In the genomic region with DNA sequence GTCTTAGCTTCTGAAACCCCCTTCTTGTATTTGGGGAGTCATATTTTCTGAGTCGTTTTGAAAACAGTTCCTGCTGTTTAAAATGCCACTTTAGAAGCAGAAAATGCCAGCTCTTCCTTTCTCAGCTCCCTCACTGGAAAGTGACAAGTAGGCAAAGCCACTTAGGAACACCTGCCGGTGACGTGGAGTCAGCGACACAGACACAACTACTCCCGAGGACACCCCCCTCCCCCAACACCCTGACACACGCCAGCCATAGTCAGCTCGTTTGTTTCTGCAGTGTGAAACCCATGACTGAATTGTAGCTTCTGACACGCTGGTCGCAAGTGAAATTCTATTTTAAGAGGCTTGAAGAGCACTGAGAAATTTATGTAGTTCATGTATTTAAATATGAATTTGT, we compare ENCODE assay signal across 22 mouse cellular contexts.
DNase-seq lines count a peak whose midpoint lies in the region; ATAC-seq and TF ChIP-seq lines count a peak whose summit lies in the region.
"Had no signal": no experiment of that assay in that cellular context is flagged by ENCODE, and none has a peak within 500 bp of the region (broad histone marks: within the 10 kb centered on the region; RNA-seq: fewer than 3 reads in every experiment).

No protein-coding gene starts in this region.

- no peak overlapping the region for H3K4me3 ChIP-seq in heart, embryonic 13.5 days
- no peak overlapping the region for H3K4me3 ChIP-seq in cortical plate, adult 2 months (ENCODE audit: insufficient read depth, low read length)
- H3K4me3 ChIP-seq: embryonic facial prominence, embryonic 10.5 days; intestine, embryonic 15.5 days; kidney, embryonic 15.5 days; limb, embryonic 12.5 days; liver, embryonic 12.5 days; megakaryocyte, embryonic 14.5 days had no signal

- no peaks in the 10 kb centered on the region for H3K36me3 ChIP-seq in heart, embryonic 13.5 days
- H3K36me3 ChIP-seq: embryonic facial prominence, embryonic 10.5 days; intestine, embryonic 15.5 days; kidney, embryonic 15.5 days; limb, embryonic 12.5 days; liver, embryonic 12.5 days had no signal

- 0 out of 2 replicates have a peak overlapping the region, but pooled peaks have one; percentile 11 for H3K4me2 ChIP-seq in heart, embryonic 13.5 days
- H3K4me2 ChIP-seq: hindbrain, embryonic 14.5 days; intestine, embryonic 15.5 days; kidney, embryonic 15.5 days; limb, embryonic 12.5 days; liver, embryonic 12.5 days had no signal

- no peak for DNase-seq in heart, adult 8-10 months (ENCODE audit: low spot score)
- peak; percentile 37 to 58 for DNase-seq in left cerebral cortex, adult 18-20 months (ENCODE audit: low spot score in 2 of 2)
- no peak for DNase-seq in left cerebral cortex, adult 11 months (ENCODE audit: low spot score)
- peak; percentile 55 to 60 for DNase-seq in right cerebral cortex, adult 2 months (ENCODE audit: low spot score in 2 of 2)
- DNase-seq in adrenal gland, adult (ENCODE audit: inconsistent age in 2 of 2, low spot score in 1 of 2): no peak
- DNase-seq: B cell, adult 2 months; cerebellum, adult 2 months; lung, adult 2 months; spleen, adult 18-20 months; thymus, adult 18-20 months; thymus, postnatal 4 days had no signal

- ATAC-seq in heart, embryonic 13.5 days (ENCODE audit: extremely low read depth, insufficient number of reproducible peaks, low FRiP score, low TSS enrichment): no peak
- ATAC-seq in inflammation-experienced regulatory T-cells, adult 6 months: no peak
- ATAC-seq: intestine, embryonic 15.5 days; liver, embryonic 12.5 days; midbrain, embryonic 16.5 days had no signal

- peaks cover 26% of the 10 kb centered on the region for H3K4me1 ChIP-seq in heart, embryonic 13.5 days
- H3K4me1 ChIP-seq in cortical plate, adult 2 months (ENCODE audit: control insufficient read depth, insufficient read depth, low read length): peaks cover 6% of the 10 kb centered on the region; the same call in 1 of the 2 replicates
- H3K4me1 ChIP-seq: intestine, embryonic 15.5 days; kidney, embryonic 15.5 days; liver, embryonic 12.5 days had no signal

- TF ChIP-seq POLR2A in cortical plate, adult 2 months (IDR thresholded peaks at IDR 0.05; ENCODE audit: extremely low read depth, insufficient read depth, low read length): no peak

- 43% methylated on average over 9 of the region's 9 CpGs for WGBS in heart, embryonic 13.5 days

- no peaks in the 10 kb centered on the region for H3K27me3 ChIP-seq in heart, embryonic 13.5 days (replicated peaks)
- H3K27me3 ChIP-seq: intestine, embryonic 15.5 days; kidney, embryonic 15.5 days; limb, embryonic 12.5 days had no signal

- TF ChIP-seq CTCF in cortical plate, adult 2 months (IDR thresholded peaks at IDR 0.05; ENCODE audit: extremely low read depth, insufficient read depth, low read length): no peak

- no peak overlapping the region for H3K9ac ChIP-seq in heart, embryonic 13.5 days
- H3K9ac ChIP-seq: hindbrain, embryonic 14.5 days; intestine, embryonic 15.5 days; kidney, embryonic 15.5 days; limb, embryonic 12.5 days; liver, embryonic 12.5 days had no signal

- H3K9me3 ChIP-seq in heart, embryonic 13.5 days: no peaks in the 10 kb centered on the region
- H3K9me3 ChIP-seq: embryonic facial prominence, embryonic 10.5 days; intestine, embryonic 15.5 days; kidney, embryonic 15.5 days; limb, embryonic 12.5 days; liver, embryonic 12.5 days had no signal

- no peak overlapping the region for H3K27ac ChIP-seq in heart, embryonic 13.5 days (replicated peaks)
- peak overlapping the region; percentile 62; the same call in 1 of the 2 replicates for H3K27ac ChIP-seq in cortical plate, adult 2 months (ENCODE audit: insufficient read depth, low read length)
- H3K27ac ChIP-seq: embryonic facial prominence, embryonic 10.5 days; hindbrain, embryonic 14.5 days; intestine, embryonic 15.5 days; kidney, embryonic 15.5 days; limb, embryonic 12.5 days; liver, embryonic 12.5 days had no signal

Comparison
In these comparisons a context has a peak if more than half of its experiments do, and no peak if none do; other contexts are left out.
1. DNase-seq: peak in left cerebral cortex, adult 18-20 months (2 of 2) and right cerebral cortex, adult 2 months (2 of 2); none in heart, adult 8-10 months (single experiment), left cerebral cortex, adult 11 months (single experiment) and adrenal gland, adult (0 of 2).